Mouse (Mus musculus): ENCODE data around the gene Numb.

Gene Numb

DNA sequence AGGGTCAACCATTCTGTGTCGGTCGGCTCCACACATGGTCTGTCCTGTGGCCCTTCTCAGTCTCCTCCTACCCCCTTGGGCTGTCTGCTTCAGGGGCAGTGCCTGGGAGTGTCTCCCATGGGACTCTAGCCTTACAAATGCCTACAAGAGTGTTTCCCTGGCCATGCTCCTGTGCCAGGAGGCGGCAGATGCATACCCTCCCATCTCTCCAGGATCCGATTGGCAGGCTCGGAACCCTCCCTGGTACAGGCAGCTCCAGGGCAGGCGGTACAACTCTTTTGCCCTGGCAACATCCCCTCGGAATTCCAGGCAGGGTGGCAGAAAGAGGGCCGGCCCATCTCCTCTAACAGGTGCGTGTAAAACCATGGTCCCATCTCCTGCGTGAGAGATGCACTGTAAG is 139.1 kb downstream of the Numb start:
- DNase-seq (ENCODE audit: low spot score): no peak

GRCm38 (mm10) chr12:83781640-83782278 is 140.0 kb downstream of the Numb start:
- DNase-seq (ENCODE audit: low spot score): no peak

GRCm38 (mm10) chr12:83781204-83781603 is 140.5 kb downstream of the Numb start:
- DNase-seq (ENCODE audit: low spot score): no peak

GRCm38 (mm10) chr12:83780181-83780580 is 141.6 kb downstream of the Numb start:
- DNase-seq (ENCODE audit: low spot score): no peak

DNA sequence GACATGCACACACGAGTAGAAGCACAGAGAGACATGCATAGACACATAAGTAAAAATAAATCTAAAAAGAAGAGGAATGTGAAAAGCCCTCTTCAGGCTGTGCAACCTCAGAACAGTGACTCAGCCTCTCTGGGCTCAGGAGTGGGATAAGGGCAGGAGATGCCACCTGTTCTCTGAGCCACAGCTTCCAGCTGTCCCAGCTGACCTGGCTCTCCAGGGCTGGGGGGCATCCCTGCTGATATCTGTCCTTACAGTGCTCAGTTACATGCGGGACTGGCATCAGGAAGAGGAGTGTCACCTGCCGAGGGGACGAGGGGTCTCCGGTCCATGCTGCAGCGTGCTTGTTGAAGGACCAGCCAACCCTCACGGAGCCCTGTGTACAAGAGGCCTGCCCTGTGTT is 145.0 kb downstream of the Numb start:
- no peak for DNase-seq (ENCODE audit: low spot score)

DNA sequence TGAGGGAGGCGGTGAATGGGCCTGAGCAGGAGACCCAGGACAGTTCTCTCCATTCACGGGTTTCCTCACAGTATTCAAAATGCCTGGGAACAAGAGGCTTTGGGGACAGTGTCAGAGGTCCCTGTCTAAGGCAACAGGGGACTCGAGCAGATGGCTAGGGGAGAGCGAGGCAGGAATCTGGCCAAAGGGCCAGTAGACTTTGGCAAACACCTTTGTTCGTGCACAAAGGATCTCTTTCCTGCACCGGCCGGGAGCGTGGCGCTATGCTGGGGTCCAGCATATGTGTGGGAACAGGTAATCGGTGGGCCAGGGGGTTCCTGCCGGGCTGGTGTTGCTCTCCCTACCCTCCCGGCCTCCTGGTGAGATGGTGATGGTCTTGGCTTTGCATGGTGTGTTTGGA is 146.1 kb downstream of the Numb start:
- DNase-seq (ENCODE audit: low spot score): no peak

GRCm38 (mm10) chr12:83770418-83771256 is 151.1 kb downstream of the Numb start:
- no peak for DNase-seq (ENCODE audit: low spot score)

DNA sequence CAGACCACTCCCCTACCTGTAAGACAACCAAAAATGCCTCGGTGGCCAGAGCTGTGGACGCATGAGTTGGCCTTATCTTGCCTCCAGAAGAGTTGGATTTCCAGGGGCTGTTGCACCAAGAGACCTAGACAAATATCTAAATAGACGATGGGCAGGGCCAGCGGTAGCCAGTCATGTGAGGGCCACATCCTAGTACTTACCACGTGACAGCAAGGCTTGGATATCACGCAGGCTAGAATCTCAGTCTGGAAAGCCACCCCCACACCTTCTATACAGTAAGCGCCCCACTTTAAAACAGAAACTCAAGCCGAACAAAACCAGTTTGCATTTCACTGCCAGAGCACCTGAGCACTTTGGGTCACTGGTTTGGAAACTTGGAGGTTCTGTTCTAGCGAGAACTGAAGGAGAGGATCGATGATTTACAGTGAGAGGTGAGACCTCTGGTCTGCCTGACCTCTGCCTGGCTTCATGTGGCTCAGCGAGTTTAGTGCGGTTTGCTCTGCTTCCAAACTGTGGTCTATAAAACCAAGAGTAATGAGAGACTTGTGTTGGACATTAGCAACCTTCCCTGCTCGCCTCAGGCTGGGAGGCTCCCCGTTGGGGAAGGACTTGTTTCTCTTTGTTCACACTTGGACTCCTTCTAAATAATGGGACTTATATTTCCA is 153.4 kb downstream of the Numb start:
- DNase-seq (ENCODE audit: low spot score): no peak

- no peak for DNase-seq (ENCODE audit: low spot score)
Observed at GRCm38 (mm10) chr12:83767833-83768232, 153.9 kb downstream of the Numb start.

GRCm38 (mm10) chr12:83765965-83766603 is 155.7 kb downstream of the Numb start:
- no peak for DNase-seq (ENCODE audit: low spot score)

GRCm38 (mm10) chr12:83764519-83764918 is 157.2 kb downstream of the Numb start:
- no peak for DNase-seq (ENCODE audit: low spot score)

GRCm38 (mm10) chr12:83764044-83764365 is 157.7 kb downstream of the Numb start:
- DNase-seq (ENCODE audit: low spot score): no peak

GRCm38 (mm10) chr12:83763311-83764043 is 158.3 kb downstream of the Numb start, which contains the start of gene Papln:
Gene Papln (plus strand): TSS chr12:83763634.
- DNase-seq (ENCODE audit: low spot score): no peak

DNA sequence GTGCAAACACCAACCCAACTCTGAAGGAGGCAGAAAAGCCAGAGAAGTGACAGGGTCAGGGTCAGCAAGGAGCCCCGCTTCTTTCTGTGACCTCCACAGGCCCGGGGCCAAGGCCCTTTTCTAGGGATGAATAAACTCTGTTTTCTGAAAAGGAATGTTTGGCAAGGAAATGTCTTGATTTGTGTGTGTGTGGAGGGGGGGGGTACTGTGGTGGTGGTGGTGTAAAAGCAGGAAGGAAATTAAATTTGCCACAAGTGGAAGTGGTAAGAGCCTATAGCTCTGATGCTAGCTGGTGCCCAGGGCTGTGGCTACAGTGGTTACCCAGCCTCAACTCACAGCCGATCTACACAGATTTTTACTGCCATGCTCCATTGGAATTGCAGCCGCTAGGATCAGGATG is 159.0 kb downstream of the Numb start:
- no peak for DNase-seq (ENCODE audit: low spot score)

DNA sequence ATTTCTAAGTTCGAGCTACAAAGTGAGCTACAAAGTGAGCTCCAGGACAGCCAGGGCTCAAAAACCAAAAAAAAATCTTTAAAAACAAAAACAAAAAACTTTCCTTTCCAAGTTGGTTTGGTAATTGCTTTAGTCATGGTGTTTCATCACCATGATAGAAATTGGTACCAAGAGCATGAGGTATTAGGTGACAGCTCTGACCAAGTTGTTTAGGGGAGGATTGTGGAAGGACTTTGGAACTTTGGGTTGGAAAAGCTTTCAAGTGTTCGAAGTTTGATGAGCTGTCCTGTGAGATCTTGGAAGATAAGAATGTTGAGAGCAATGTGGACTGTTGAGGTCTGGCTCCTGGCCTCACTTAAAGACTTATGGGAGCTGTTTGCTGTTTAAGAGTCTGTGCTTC is 161.5 kb downstream of the Numb start:
- DNase-seq (ENCODE audit: low spot score): no peak

DNA sequence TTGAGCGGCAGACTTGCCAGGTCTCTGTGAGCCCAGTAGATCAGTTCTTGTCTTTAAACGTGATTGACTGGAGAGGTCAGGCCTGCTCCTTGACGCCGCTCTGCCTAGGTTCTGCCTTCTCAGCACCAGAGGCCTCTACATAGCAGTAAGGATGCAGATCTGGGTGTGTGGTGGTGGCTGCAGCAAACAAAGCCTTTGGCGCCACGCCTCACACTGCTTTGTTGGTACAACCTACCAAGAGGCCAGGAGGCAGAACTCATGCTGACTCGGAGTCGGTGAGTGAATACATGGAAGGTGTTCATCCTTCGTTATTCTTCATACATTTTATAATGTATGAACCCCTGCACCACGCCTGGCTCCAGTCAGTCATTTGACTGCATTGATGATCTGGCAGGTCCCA is 163.0 kb downstream of the Numb start:
- no peak for DNase-seq (ENCODE audit: low spot score)

DNA sequence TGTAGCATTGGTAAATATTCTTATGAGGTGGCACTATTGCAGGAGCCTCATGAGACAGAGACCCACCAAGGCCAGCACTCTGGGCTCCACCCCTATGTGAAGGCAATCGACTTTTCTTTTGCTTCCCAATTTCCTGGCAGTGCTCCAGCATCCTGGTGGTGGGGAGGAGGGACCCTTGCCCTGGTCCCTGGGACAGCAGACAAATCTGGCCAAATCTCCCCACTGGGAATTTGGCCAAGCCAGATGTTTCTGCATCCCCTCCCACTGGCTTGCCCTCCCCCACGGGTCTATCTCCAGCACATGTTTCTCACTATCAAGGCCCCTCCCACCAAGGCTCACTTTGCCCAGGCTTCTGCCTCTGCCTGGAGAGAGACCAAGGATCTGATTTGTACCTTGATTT is 169.2 kb downstream of the Numb start:
- DNase-seq (ENCODE audit: low spot score): no peak

GRCm38 (mm10) chr12:83749186-83749585 is 172.5 kb downstream of the Numb start:
- no peak for DNase-seq (ENCODE audit: low spot score)
